Mouse (Mus musculus): ENCODE measurements around the gene Slc25a18.

GRCm38 (mm10) chr6:120822937-120823614, 49.7 kb downstream of the Slc25a18 start:
- TF ChIP-seq CTCF (IDR thresholded peaks at IDR 0.05) = 0 out of 2 replicates have a peak, but pooled peaks have one; percentile 26
- TF ChIP-seq EP300 (IDR thresholded peaks at IDR 0.05) = no peak
